Mouse (Mus musculus): ENCODE results near the gene Vezf1. TPM values are rescaled to one million over a fixed set of nuclear protein-coding genes. Genes with fewer than 3 reads are reported as not detected.

The Vezf1 gene
- total RNA-seq, 2 experiments from 2014 or later = 24.4 to 25.3 TPM

DNA sequence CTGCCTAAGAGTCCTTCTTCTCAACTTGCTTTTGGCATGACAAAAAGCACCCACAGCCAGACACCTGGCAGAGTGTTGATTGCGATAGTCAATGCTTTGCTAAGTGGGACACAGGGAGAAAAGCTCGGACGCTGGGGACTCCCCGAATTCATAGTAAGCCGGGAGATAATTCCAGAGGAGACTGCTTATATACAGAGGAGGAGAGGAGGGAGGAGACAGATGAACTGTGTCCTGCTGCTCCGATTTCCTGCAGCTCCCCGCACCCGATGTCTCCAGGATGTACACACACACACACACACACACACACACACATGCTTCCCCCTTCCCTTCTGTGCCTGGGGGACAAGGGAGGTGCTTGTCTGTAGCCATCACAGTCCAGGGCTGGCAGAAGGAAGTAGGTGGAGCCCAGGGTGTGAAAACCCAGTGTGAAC is 46.8 kb downstream of the Vezf1 start:
- intact Hi-C loops (cut with DNase I) = no loop called here
- peak in 1 of 2 experiments; percentile 55 for DNase-seq (ENCODE audit: low spot score in 2 of 2)

DNA sequence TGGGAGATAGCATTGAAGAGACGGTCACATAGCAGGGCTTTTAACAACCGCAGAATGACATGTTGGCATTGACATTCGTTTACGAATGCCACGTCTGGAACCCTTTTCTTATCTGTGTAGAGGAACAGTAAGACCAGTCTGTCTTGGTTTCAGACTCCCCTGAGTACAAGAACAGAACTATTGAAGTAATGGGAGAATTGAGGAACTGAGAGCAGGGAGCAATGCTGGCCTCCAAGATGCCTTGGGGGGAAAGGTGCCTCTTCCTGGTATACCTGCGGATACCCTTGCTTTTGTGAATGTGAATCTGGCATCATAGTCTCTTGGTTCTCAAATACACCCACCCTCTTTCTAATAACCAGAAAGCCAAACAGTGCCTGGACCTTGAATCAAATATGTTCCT is 48.5 kb downstream of the Vezf1 start:
- no peak for DNase-seq (ENCODE audit: low spot score in 2 of 2)
- intact Hi-C loops (cut with DNase I) = no loop called here

DNA sequence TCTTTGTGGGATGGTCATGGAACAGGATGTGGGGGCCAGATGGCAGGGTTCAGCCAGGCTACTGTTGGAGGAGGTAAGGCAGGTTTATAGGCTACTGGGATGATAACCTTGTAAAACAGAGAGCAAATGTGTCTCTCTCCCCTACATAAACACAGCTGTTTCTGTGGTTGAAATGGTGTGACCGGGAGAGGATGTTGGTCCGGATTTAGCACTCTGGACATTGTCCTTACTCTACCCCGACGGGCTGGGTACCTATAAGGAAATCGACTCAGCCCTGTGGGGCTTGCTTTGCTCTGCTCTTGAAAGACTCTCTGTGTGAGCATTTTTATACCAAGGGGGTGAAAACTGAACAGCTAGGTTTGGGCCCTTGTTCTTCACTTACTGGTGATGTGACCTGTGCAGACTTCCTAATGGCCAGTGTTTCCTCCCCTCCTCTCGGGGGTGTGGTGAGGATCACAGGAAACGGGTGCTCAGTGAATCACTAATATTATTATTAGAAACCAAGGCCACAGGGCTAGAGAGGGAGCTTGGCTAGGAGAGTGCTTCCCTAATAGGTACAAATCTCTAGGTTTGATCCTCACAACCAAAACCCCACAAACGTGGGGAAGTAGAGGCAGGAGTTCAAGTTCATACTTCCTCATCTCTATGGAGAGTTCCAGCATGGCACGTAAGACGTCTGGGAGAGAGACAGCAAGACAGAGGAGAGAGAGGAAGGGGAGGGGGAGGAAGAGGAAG is 49.4 kb downstream of the Vezf1 start:
- intact Hi-C loops (cut with DNase I) = no loop called here
- DNase-seq (ENCODE audit: low spot score in 2 of 2) = no peak

DNA sequence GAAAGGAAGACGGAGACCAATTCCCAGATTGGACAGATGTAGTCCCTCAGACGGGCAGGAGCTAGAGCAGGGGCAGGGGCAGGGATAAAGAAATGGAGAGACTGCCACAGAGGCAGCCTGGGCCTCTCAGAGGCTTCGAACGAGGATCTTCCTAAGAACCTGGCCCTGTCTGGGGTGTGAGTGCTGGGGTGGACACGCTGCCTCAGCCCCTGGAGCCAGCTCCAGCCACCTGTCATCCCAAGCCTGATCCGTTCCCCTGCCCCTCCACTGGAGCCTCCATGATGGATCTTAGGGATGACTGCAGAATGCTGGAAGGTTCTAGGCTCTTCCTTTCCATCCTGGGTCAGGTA is 50.0 kb downstream of the Vezf1 start:
- no peak for DNase-seq (ENCODE audit: low spot score in 2 of 2)
- intact Hi-C loops (cut with DNase I) = no loop called here

DNA sequence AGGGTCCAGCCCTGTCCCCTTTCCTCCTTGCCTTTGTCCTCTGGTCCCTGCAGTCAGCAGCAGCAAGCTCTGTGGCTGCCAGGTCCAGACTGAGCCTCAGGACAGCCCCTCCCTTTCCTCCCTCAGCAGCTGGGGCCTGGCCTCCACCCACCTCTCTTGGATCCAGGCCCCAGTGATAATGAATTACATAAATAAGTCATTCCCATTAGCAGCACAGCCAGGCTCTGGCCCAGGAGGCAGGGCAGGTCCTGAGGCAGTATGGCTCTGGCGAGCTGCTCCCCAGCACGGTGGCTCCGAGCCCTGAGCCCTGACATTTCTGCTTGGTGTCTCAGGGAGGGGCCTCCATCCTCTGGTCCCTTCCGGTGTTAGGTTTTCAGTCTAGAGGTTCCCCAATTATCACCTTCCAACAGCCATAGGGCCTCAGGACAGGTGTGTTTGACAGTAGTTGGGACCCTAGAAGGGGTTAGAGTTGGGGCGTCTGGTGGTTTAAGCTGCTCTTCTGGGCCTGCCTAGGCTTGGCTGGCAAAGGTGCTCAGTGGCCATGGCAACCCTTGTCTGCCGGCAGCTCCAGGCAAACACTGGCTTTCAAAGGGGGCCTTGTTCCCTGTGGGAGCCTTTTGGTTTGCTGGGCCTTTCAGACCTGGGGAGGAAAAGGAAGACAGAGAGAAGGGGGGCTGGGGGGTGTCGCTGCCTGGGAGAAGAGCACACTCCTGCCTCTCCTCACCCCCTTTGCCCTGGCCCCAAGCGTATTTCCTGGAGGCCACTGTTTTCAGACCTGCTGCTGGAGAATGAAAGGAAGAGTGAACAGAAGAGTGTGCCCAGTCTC is 51.0 kb downstream of the Vezf1 start:
- intact Hi-C loops (cut with DNase I) = no loop called here
- peak; percentile 54 to 55 for DNase-seq (ENCODE audit: low spot score in 2 of 2)

DNA sequence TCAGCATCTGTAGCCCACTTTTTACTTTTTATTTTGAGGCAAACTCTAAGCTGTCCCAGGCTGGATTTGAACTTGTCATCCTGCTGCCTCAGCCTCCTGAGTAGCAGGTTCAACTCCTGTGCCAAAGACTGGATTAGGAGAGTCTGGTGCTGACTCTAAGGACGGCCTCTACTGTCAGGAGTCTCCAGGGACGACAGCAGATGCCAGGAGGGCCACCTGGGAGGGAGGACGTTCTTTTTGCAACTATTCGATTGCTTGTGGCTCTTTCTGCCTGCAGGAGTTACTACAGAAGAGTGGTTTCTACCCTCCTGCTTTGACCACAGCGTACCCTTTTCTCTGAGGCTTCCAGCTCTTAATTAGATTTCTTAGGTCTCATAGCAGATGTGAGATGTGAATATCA is 54.5 kb downstream of the Vezf1 start:
- no peak for DNase-seq (ENCODE audit: low spot score in 2 of 2)
- intact Hi-C loops (cut with DNase I) = no loop called here

DNA sequence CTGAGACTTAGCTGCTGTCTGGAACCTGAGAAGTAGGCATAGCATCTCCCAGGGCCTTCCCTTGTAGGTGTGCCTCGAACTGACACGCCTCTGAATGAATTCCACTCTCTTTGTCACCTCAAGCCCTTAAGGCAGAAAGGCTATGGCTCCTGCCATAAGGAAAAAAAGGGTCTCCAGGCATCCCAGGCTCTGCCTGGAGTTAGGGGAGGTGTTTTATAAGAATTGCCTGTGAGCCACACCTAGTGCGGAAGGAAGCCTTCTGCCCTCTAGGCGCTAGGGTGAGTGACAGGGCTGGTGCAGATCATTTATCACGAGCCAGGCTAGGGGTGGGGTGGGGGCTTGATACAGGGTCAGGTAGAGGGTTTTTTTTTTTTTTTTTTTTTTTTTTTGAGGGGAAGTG is 54.9 kb downstream of the Vezf1 start:
- DNase-seq (ENCODE audit: low spot score in 2 of 2) = no peak
- intact Hi-C loops (cut with DNase I) = no loop called here

DNA sequence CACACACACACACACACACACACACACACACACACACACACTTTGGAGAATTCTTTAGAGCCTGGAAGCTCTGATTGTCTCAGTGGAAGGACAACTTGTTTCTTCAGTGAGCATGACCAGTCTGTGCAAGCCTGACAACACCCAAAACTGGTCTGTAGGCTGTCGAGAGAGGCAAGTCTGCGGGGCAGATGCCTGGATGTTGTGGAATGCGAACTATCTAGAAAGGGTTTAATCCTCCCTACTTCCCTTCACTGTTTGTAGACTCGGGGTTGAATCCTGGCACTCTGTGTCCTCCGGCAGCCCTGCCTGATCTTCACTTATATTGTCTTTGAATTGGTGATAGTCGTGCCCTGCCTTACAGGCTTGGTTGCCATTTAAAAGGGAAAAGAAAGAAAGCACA is 55.7 kb downstream of the Vezf1 start:
- intact Hi-C loops (cut with DNase I) = no loop called here

DNA sequence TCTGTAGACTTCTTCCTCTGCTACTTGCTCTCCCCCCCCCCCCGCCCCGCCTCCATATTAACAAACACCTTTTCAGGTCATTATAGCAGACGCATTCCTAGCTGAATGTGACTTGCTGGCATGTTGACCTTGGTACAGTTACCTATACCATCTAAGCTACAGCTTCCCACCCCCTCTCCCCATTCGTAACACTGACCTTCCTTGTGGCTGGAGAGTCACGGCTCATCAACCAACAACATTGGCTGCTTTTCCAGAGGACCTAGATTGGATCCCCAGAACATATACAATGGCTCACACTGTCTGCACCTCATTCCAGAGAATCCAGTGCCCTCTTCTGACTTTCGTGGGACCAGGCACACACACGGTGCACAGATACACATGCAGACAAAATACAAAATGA is 57.4 kb downstream of the Vezf1 start:
- intact Hi-C loops (cut with DNase I) = no loop called here
- DNase-seq (ENCODE audit: low spot score in 2 of 2) = no peak

More for the DNA sequence above, 55.7 kb downstream of the Vezf1 start:
- DNase-seq (ENCODE audit: low spot score in 2 of 2) = no peak

DNA sequence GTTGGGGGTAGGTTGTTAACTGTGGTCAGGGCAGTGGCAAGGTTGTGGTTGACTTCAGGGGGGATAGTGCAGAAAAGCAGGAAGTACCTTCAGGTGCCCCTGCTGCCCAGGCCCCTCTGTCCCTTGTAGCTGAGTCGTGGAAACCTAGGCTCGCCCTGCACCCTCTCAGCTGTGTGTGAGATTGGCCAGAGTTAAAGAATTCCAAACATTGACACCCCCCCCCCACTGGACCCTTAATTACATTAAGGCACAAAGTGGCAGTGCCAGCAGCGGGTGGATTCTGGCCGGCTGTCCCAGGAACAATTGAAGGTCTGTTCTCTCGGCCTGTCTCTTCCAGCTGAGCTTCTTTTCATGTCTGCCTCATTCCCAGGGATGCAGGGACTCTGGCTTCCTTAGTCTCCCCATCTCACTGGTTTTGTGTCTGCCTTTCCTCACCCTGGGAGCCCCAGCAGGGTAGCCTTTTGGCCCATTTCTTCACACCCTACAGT is 58.3 kb downstream of the Vezf1 start:
- peak; percentile 32 to 41 for DNase-seq (ENCODE audit: low spot score in 2 of 2)

DNA sequence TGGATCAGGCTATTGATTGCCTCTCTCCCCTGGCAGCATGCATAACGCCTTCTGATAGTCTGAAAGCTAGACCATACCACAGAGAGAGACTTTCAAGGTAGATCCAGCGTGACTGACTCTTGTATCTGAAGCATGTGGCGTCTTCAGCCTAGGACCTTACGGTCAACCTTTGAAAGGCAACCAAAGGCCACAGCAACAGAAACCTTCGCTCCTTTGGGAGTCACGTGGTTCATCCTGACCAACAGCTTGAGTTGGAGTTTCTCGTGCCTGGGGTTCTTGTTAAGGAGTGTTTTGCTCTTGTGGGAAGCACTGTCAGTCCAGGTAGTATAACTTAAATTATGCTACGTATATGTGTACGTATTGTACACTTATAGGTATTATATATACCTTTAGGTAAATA is 60.4 kb downstream of the Vezf1 start:
- intact Hi-C loops (cut with DNase I) = no loop called here
- DNase-seq (ENCODE audit: low spot score in 2 of 2) = no peak

More for the DNA sequence above, 58.3 kb downstream of the Vezf1 start:
- intact Hi-C loops (cut with DNase I) = no loop called here

DNA sequence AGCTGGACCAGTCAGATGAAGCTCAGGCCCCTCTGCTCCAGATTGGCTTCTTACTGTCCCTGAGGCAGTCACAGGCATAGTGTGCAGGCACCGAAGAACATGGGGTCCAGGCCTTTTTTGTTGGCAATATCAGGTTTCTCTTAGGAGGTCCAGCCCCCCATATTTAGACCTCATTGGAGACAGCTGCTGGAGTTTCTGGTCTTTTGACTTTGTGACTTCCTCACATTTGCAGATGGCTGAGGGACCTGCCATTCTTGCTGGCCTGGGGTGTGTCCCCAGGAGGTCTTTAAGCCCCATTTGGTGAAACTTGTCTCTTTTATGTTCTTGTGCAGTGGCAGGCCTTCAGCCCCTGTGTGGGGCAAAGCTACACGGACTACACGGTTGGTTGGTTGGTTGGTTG is 61.2 kb downstream of the Vezf1 start:
- intact Hi-C loops (cut with DNase I) = no loop called here
- DNase-seq (ENCODE audit: low spot score in 2 of 2) = no peak

DNA sequence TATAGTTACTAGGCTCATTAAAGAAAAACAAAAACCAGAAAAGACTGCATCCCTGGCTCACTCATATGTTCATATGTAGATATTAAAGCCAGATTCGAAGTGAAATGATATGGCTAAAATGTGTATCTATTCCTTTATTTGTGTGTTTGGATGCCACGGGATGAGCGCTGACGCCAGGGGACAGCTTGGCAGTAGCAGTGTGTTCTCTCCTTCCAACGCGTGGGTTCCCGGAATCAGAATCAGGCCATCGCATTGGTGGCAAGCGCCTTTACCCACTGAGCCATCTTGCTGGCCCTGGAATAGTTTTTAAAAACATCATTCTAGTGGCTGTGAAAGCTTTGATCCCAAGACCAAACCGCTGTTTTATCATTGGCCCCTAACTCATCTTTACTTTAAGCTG is 61.9 kb downstream of the Vezf1 start:
- DNase-seq (ENCODE audit: low spot score in 2 of 2) = no peak
- intact Hi-C loops (cut with DNase I) = no loop called here

DNA sequence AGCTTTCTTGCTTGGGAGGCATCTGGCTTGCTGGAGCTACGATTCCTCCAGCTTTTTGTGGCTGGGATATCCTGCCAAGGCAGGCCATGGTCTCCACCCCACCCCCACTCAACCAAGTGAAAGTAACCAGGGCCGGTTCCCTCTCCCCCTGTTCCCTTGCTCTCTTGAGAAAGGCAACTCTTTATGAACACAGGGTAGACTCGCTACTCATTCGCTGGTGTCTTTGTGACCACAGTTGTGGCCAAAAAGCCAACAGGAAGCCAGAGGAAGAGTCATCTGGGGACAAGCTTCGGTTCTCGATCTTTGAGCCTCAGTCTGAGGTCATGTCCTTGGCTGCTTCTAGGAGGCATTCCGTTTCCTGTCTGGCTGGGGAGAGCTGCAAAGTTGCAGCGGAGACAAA is 63.8 kb downstream of the Vezf1 start:
- DNase-seq (ENCODE audit: low spot score in 2 of 2) = no peak
- intact Hi-C loops (cut with DNase I) = no loop called here

Other genes with a start within 250 kb of the Vezf1 start
- under 1 TPM; 0.36 to 0.68 TPM for gene Lpo, start 240.0 kb upstream of the Vezf1 start, total RNA-seq (2021)
- 1 to 10 TPM; 5.3 to 5.6 TPM for gene Mks1, start 215.1 kb upstream of the Vezf1 start, total RNA-seq (2021)
- under 1 TPM; 0.13 to 0.55 TPM for gene Epx, start 192.7 kb upstream of the Vezf1 start, total RNA-seq (2021)
- gene Olfr462, start 176.0 kb upstream of the Vezf1 start, total RNA-seq (2021) = not detected
- not detected for gene Olfr463, start 170.9 kb upstream of the Vezf1 start, total RNA-seq (2021)
- 1 to 10 TPM in 1 of 2 experiments, under 1 TPM in 1; 0.66 to 1.3 TPM for gene Olfr464, start 147.3 kb upstream of the Vezf1 start, total RNA-seq (2021)
- 100 to 1,000 TPM; 424 to 478 TPM for gene Dynll2, start 80.7 kb upstream of the Vezf1 start, total RNA-seq (2021)
- gene Srsf1, start 20.9 kb upstream of the Vezf1 start, total RNA-seq (2021) = 100 to 1,000 TPM; 171 to 177 TPM
- 10 to 100 TPM; 28.2 TPM for gene Cuedc1, start 29.8 kb downstream of the Vezf1 start, total RNA-seq (2021)
- gene Mrps23, start 136.1 kb downstream of the Vezf1 start, total RNA-seq (2021) = 10 to 100 TPM; 68.6 to 75.4 TPM
- gene Ccdc182, start 225.8 kb downstream of the Vezf1 start, total RNA-seq (2021) = not detected